Mouse (Mus musculus) fat pad, adult 2 months (tissue): ENCODE results near the gene Gipc1.

ENCODE experiments used
- DNase-seq: peaks from one replicate; pipeline ENCODE4 v3.0.0-alpha.2; 2011; ENCODE audit warnings: low read depth, low spot score; ENCODE audit errors: extremely low read depth

Gene Gipc1

GRCm38 (mm10) chr8:83674497-83674896, 22.0 kb downstream of the Gipc1 start:
- no peak for DNase-seq

GRCm38 (mm10) chr8:83679866-83680265, 27.4 kb downstream of the Gipc1 start:
- DNase-seq: no peak

- no peak for DNase-seq
These were observed 28.1 kb downstream of the Gipc1 start for GRCm38 (mm10) chr8:83680603-83681002.

GRCm38 (mm10) chr8:83681099-83681498, 28.6 kb downstream of the Gipc1 start:
- no peak for DNase-seq

- no peak for DNase-seq
These were observed 32.0 kb downstream of the Gipc1 start for GRCm38 (mm10) chr8:83684517-83684916.

GRCm38 (mm10) chr8:83689264-83689663, 36.8 kb downstream of the Gipc1 start:
- DNase-seq: no peak

- no peak for DNase-seq
These were observed 41.2 kb downstream of the Gipc1 start for GRCm38 (mm10) chr8:83693609-83694236.

- DNase-seq: no peak
These were observed 42.1 kb downstream of the Gipc1 start for GRCm38 (mm10) chr8:83694369-83695160.

GRCm38 (mm10) chr8:83695351-83696106, 43.1 kb downstream of the Gipc1 start:
- DNase-seq: no peak

- DNase-seq: no peak
These were observed 45.1 kb downstream of the Gipc1 start for GRCm38 (mm10) chr8:83697374-83698220.

GRCm38 (mm10) chr8:83698291-83698660, 45.8 kb downstream of the Gipc1 start:
- no peak for DNase-seq

- no peak for DNase-seq
These were observed 46.4 kb downstream of the Gipc1 start, which contains the start of gene Pkn1 for GRCm38 (mm10) chr8:83698661-83699453. TSS of gene Pkn1 (minus strand) at chr8:83699179.

GRCm38 (mm10) chr8:83699566-83699965, 47.1 kb downstream of the Gipc1 start:
- DNase-seq: no peak

- no peak for DNase-seq
These were observed 48.1 kb downstream of the Gipc1 start for GRCm38 (mm10) chr8:83700423-83701085.

- DNase-seq: no peak
These were observed 50.9 kb downstream of the Gipc1 start for GRCm38 (mm10) chr8:83703426-83703825.

- DNase-seq: no peak
These were observed 53.9 kb downstream of the Gipc1 start for GRCm38 (mm10) chr8:83706411-83706810.

- DNase-seq: no peak
These were observed 55.1 kb downstream of the Gipc1 start for GRCm38 (mm10) chr8:83707554-83707953.
